Mouse (Mus musculus): ENCODE data around the gene Gpr89. TPM values are rescaled to one million over a fixed set of nuclear protein-coding genes. Genes with fewer than 3 reads are reported as not detected.

Gene Gpr89
- total RNA-seq, 4 experiments from 2014 or later, result 19.9 to 23.1 (median 21.4) TPM

DNA sequence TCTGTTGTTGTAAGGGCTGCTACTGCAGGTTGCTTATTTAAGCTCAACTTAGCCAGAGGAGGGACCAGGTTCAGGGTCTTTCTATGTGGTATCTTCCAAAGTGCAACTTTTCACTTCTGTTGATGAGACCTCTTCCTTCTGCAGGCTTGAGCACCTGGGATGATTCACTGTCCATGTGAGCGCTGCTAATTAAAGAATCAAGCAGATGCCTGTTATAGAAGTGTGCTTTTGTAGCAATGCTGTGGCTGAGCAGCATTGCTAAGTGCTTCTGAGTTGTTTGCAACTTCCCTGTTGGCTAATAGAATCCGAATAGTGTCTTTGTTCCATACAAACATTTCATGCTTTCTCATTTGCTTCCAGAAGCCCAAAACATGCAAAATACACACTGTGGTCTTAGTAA, 34.9 kb downstream of the Gpr89 start:
- DNase-seq (ENCODE audit: low spot score in 2 of 2), result no peak

GRCm38 (mm10) chr3:96869091-96869490, 36.1 kb downstream of the Gpr89 start:
- DNase-seq (ENCODE audit: low spot score in 2 of 2), result no peak

DNA sequence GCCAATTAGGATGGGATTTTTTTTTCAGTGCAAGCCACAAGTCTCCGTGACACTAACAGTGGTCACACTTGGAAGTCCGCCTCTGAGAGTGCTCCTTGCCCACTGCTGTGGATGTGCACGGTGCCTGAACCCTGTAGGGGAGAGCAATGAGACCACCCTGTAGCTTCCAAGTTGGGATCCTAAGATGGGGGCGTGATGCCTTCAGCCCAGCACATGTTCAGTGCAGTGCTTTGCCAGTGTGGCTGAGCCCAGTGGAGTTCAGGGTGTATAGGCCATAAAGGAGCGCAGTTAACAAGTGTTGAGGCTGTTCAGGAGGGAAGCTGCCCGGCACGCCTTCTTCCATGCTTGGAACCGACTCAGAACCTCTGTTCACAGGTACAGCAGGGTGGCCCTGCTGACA, 36.6 kb downstream of the Gpr89 start:
- DNase-seq (ENCODE audit: low spot score in 2 of 2), result no peak

GRCm38 (mm10) chr3:96867863-96868262, 37.3 kb downstream of the Gpr89 start:
- no peak for DNase-seq (ENCODE audit: low spot score in 2 of 2)

DNA sequence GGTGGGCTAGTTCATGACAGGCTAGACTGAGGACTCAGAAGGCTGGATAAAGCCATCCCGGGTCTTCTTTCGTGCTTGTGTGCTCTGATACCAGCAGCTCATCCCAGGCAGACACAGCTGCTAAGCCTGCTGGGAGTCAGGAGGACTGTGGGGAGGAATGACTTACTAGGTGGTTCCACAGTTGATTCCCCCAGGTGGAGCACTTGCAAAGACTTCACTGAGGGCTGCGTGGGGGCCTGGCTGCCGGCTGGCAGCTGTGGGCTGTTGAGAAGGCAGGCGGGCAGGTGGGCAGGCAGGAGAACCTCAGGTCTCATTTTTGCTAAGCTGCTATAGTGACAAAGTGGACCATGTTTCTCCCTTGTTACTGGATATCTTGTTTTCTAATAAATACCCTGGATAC, 44.6 kb downstream of the Gpr89 start:
- DNase-seq (ENCODE audit: low spot score in 2 of 2), result no peak

- no peak for DNase-seq (ENCODE audit: low spot score in 2 of 2)
These were observed 49.3 kb downstream of the Gpr89 start for GRCm38 (mm10) chr3:96855833-96856232.

- no peak for DNase-seq (ENCODE audit: low spot score in 2 of 2)
These were observed 50.8 kb downstream of the Gpr89 start for GRCm38 (mm10) chr3:96854376-96854775.

DNA sequence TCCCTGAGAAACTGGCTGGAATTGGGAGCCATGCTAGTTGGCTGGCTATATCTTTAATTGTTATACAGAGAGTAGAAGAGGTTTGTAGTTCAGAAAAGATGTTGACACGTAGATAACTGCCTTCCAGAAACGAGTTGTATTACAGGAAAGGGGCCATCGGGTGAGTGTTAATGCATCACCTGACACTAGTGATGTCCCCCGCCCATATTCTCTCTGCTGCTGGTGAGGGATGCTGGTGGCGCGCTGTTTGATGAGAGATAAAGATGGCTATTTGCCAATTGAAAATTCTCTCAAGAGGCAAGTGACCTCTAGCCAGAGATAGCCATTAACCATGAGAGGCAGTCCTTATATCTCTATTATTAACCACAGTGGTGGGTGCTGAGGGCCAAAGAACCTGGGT, 52.6 kb downstream of the Gpr89 start:
- DNase-seq (ENCODE audit: low spot score in 2 of 2), result no peak

DNA sequence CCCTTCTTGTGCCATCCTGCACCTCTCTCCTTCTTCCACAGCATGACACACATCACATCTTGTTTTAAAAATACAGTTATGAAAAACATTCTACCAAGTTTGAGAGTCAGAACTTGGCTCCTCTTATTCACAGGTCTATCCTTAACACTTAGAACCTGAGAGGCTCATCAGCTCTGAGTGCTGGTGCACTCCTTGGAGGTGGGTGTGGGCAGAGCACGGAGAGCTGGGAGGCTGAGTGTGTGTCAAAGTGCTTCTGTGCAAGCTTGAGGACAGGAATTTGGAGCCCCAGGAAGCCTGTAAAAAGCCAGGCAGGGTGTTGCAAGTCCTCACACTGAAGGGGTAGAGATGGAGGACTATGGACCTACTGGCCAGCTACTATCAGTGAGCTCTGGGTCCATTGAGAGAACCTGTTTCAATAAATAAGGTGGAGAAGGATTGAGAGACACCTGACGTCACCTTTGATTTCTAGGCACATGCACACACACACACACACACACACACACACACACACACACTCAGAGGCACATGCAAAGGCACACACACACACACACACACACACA, 55.9 kb downstream of the Gpr89 start:
- no peak for DNase-seq (ENCODE audit: low spot score in 2 of 2)

- DNase-seq (ENCODE audit: low spot score in 2 of 2), result no peak
These were observed 56.7 kb downstream of the Gpr89 start for GRCm38 (mm10) chr3:96848470-96848869.

GRCm38 (mm10) chr3:96847661-96848060, 57.5 kb downstream of the Gpr89 start:
- DNase-seq (ENCODE audit: low spot score in 2 of 2), result no peak

GRCm38 (mm10) chr3:96846985-96847384, 58.2 kb downstream of the Gpr89 start:
- no peak for DNase-seq (ENCODE audit: low spot score in 2 of 2)

- no peak for DNase-seq (ENCODE audit: low spot score in 2 of 2)
These were observed 59.3 kb downstream of the Gpr89 start for GRCm38 (mm10) chr3:96845806-96846205.

GRCm38 (mm10) chr3:96845191-96845590, 60.0 kb downstream of the Gpr89 start:
- DNase-seq (ENCODE audit: low spot score in 2 of 2), result no peak

DNA sequence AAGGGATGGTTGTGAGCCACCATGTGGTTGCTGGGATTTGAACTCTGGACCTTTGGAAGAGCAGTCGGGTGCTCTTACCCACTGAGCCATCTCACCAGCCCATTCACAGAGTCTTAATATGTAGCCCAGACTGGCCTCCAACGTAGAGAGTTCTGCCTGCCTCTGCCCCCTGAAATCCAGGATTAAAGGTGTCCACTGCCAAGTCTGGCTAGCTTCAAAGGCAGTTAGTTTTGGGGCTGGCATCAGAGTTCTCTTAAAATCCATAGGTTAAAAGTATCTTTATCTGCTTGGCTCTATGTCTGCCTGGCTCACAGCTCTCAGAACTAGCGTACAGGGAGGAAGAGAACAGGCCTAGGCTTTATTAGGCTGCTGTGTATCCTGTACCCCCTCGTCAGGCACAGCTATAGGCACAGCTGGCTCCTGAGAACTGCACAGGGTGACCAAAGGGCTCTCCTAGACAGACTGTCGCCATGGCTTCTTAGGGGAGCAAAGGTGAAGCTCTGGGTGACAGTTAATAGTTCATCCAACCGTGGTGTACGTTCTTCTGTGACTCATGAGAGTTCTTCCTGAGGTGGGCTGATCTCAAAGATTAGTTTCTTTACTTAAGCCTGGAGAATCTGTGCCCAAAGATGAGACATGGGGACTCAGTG, 66.0 kb downstream of the Gpr89 start:
- DNase-seq (ENCODE audit: low spot score in 2 of 2), result no peak

DNA sequence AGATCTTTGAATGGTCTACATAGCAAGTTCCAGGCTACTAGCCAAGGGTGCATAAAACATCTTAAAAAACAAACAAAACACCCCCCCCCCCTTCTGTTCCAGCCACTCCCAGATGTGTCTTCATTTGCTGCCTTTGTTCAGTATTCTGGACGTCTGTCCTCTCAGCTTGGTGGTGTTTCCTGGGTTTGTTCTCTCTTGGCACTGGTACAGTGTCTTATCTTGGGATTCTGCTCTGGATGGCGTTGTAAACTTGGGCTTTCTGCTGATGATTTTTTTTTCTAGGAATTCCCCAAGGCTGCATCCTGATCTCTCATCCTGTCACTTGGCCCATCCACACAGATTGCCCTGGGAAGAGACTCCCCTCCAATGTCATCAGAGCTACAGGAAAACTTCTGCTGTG, 68.7 kb downstream of the Gpr89 start:
- DNase-seq (ENCODE audit: low spot score in 2 of 2), result no peak

- DNase-seq (ENCODE audit: low spot score in 2 of 2), result no peak
These were observed 70.4 kb downstream of the Gpr89 start for GRCm38 (mm10) chr3:96834587-96835348.

DNA sequence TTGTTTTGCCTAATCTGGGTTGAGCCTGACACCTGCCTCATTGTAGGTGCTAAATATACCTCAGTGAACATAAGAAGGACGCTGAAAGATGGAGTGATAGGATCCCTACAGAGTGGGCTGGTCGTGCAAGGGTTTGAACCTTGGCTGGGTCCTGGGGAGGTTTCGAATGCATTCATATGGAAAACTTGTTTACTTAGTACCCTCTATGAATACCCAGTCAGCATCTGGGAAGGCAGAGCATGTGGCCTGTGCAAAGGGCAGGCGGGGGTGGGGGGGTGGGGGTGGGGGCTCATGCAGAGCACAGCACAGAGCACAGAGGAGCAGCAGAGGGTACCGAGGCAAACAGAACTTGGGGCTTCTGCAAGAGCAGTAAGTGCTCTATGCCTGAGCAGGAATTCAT, 72.2 kb downstream of the Gpr89 start:
- DNase-seq (ENCODE audit: low spot score in 2 of 2), result no peak

DNA sequence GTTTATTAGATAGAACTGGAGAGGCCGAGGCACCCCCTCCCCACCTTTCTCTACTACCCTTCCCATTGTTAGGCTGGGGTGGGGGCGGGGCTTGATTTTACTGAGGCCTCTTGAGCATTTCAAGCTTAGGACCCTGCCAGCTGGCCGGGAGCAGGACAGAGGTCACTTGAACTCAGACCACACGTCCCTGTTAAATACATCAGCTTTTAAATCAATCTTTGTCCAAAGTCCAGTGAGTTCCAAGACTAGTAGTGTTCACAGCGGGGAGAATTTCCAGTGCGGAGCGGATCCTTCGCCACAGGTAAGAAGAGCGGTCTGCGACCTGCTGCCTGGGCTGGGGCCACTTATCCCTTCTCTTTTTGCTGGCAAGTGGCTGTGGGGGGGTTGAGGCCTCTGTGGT, 75.3 kb downstream of the Gpr89 start:
- DNase-seq (ENCODE audit: low spot score in 2 of 2), result no peak

DNA sequence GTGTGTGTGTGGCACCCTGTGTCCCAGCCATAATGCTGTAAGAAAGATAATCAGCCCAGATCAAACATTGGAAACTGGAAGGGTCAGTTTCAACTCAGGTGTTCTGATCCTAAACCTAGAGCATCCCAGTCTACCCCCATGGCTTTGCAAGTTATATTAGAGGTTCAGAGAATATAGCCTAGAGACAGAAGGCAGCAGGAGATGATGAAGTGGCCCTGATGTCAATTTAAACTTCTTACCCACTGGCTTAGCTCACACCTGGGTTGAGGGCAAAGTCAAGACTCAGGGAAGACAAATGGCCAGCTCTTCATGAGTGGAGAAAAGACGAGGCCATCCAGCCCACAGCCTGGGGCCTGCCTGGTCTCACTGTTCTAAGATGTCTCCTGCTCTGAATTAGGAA, 76.2 kb downstream of the Gpr89 start, which contains the start of the genes Pdzk1 and Cd160:
Gene Pdzk1 (plus strand): TSS at position 301 of the 400 bp plus-strand sequence.
Gene Cd160 (minus strand): TSS at position 368 of the 400 bp plus-strand sequence.
- no peak for DNase-seq (ENCODE audit: low spot score in 2 of 2)

GRCm38 (mm10) chr3:96828308-96828864, 76.8 kb downstream of the Gpr89 start:
- DNase-seq (ENCODE audit: low spot score in 2 of 2), result no peak

DNA sequence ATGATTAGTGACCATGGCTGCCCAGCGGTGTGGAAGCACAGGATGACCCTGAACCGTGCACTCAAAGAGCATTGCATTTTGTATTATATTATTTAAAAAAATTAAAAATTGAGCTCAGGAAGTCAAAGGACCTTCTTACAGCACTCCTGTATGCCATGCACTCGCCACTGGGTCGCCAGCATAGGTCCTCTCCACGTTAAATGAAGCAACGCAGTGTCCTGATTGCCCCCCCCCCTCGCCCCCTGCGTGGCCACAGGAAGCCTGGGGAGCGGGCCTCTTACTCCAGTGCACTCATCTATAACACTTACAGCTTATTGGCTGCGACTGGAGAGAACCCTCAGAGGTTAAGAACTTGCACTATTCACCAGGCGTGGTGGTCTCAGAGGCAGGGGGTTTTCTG, 79.9 kb downstream of the Gpr89 start:
- no peak for DNase-seq (ENCODE audit: low spot score in 2 of 2)

All from gastrocnemius, adult 8-10 months (tissue).